Mouse (Mus musculus): ENCODE data around the gene Cep131.

Gene Cep131

GRCm38 (mm10) chr11:120028319-120029092 lies 58.1 kb downstream of the Cep131 start:
- no peak for DNase-seq (ENCODE audit: low spot score in 2 of 2)

- DNase-seq (ENCODE audit: low spot score in 2 of 2) = no peak
These were observed 59.7 kb downstream of the Cep131 start for GRCm38 (mm10) chr11:120026941-120027340.

DNA sequence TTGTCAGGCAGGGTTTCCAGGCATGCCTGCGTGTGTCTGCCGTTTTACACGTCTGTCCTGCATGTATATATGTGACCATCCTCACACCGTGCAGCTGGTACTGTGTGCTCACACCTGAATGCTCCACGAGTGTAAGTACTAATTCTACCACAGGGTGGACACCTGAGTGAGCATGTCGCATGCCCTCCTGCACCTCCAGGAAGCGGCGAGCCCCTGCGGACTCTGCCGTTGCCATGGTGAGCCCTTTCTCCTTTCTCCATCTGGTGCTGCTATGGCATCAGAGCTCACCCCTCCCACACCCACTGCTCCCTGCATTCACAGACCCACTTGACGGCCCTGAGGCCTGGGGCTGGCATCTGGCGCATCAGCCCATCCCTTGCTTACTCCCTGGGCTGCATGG lies 63.8 kb downstream of the Cep131 start:
- no peak for DNase-seq (ENCODE audit: low spot score in 2 of 2)

DNA sequence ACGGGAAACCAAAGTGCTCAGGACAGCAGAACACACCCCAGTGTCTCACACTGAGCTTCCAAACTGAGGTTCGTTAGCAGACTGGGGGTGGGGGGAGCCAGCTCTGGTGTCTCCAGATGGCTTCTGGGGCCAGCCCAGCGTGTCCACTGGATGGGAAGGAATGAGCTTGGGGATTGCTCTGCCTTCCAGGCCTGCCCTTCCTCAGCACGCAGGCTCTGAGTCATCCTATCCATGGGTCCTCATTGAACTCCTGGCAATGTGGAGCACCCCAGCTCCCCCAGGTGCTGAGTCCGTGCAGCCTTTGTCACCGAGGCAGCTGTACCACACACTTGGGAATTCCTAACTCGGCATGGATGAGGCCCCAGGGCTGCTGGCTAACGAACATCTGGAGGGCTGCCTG lies 64.4 kb downstream of the Cep131 start:
- DNase-seq (ENCODE audit: low spot score in 2 of 2) = no peak

- DNase-seq (ENCODE audit: low spot score in 2 of 2) = no peak
These were observed 65.3 kb downstream of the Cep131 start for GRCm38 (mm10) chr11:120021367-120021766.

GRCm38 (mm10) chr11:120019542-120020440 lies 66.8 kb downstream of the Cep131 start:
- no peak for DNase-seq (ENCODE audit: low spot score in 2 of 2)

DNA sequence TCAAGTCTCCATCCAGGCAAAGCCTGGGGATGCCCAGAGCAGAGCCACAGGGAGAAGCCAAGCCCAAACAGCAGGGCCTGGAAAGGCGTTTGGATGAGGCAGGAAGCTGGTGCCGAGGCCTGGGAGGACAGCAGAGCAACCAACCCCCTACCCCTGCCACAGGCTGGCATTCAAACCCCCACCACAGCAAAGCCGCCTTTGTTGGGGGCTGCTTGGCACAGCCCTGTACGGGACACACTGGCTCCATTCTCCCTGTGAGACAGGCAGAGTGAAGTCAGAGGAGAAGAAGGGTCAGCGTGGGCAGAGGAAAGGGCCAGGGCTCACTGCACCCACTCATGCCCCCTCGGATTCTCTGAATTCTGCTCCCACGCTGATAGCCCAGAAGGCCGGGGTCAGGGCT lies 69.6 kb downstream of the Cep131 start:
- DNase-seq (ENCODE audit: low spot score in 2 of 2) = no peak

GRCm38 (mm10) chr11:120014758-120015157 lies 71.9 kb downstream of the Cep131 start:
- DNase-seq (ENCODE audit: low spot score in 2 of 2) = no peak

Measured in urinary bladder, postnatal 4 days (tissue).